Comparison of ENCODE assay signal across 8 mouse cellular contexts in the genomic region with DNA sequence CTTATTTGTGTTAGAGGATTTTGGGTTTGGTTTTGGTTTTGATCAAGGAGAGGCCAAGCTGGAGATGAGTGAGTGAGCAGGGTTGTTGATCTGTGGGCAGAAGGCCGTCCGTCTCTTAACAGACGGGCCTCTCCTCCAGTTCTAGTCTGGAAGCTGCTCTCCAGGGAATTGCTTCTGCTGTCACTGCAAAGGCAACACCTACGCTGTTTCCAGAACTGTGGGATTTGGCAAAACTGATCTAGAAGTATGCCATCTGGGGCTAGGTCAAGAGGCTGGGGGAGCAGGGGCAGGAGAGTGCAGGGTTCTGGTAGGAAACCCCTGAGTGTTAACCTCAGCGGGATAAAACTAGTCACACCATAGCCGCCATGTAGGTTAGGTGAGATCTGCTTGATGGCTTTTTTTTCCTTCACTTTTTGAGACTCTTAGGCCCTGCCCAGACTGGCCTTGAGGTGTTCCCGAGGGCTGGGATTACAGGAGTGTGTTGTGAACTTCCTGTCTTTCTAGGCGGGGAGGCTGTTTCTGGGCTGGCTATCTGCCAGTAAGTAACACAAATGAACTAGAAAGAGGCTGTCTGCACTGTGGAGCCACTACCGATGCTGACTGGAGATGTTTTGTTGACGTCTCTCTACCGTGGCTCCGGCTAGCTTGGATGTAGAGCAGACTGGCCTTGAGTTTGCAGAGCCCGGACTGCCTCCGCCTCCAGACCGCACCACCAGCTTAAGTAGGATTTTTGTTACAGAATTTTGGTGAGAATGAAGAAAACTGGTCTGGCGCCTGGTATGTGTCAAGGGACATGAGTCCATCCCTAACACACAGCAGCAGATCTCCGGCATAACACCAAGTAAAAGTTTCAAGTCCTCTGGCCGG. TPM values are rescaled to one million over a fixed set of nuclear protein-coding genes. Genes with fewer than 3 reads are reported as not detected.
DNase-seq lines count a peak whose midpoint lies in the region; ATAC-seq and TF ChIP-seq lines count a peak whose summit lies in the region.

TSS of gene Atp6v1g2 (plus strand) at position 547 of the 867 bp plus-strand sequence.

- H3K4me1 ChIP-seq in heart, embryonic 13.5 days = peaks cover 37% of the 10 kb centered on the region
- peaks cover 38% of the 10 kb centered on the region for H3K4me1 ChIP-seq in embryonic facial prominence, embryonic 10.5 days
- H3K4me1 ChIP-seq in intestine, postnatal 0 days (replicated peaks; ENCODE audit: control insufficient read depth, insufficient read depth, low read length) = no peaks in the 10 kb centered on the region; the same call in 1 of the 2 replicates

- H3K27me3 ChIP-seq in heart, embryonic 13.5 days (replicated peaks) = no peaks in the 10 kb centered on the region
- H3K27me3 ChIP-seq in embryonic facial prominence, embryonic 10.5 days (replicated peaks; ENCODE audit: low read depth, poor library complexity, severe bottlenecking) = no peaks in the 10 kb centered on the region
- no peaks in the 10 kb centered on the region for H3K27me3 ChIP-seq in intestine, postnatal 0 days (replicated peaks; ENCODE audit: control insufficient read depth, insufficient read depth, low read length)

- no peak for TF ChIP-seq CTCF in intestine, postnatal 0 days (IDR thresholded peaks at IDR 0.05; ENCODE audit: low read depth)

- DNase-seq in heart, postnatal 14 days = no peak
- peak; percentile 69 for DNase-seq in CD4-positive helper T cell, adult 2 months (ENCODE audit: low read depth, low spot score)
- DNase-seq in embryonic facial prominence, embryonic 10.5 days (ENCODE audit: low spot score) = no peak
- peak; percentile 64 for DNase-seq in lung, postnatal 36 days
- DNase-seq in B cell, adult 2 months = no peak
- DNase-seq in cerebellum, postnatal 4 days (ENCODE audit: low spot score in 2 of 2) = no peak

- peak within 1 kb of the TSS; percentile 91 for H3K4me2 ChIP-seq in heart, embryonic 13.5 days
- peak within 1 kb of the TSS; percentile 84 for H3K4me2 ChIP-seq in intestine, postnatal 0 days (replicated peaks; ENCODE audit: low read depth)

- intact Hi-C loops in heart, postnatal 14 days (cut with DNase I) = loop anchor here (5.0 kb wide), 2 partner anchors 36 to 106 kb away; partner anchors contain the start of gene D17H6S53E

- peak within 1 kb of the TSS; percentile 98 for H3K27ac ChIP-seq in heart, embryonic 13.5 days (replicated peaks)
- peak within 1 kb of the TSS; percentile 95; the same call in 1 of the 2 replicates for H3K27ac ChIP-seq in embryonic facial prominence, embryonic 10.5 days (replicated peaks)
- H3K27ac ChIP-seq in intestine, postnatal 0 days (ENCODE audit: low read depth, low read length) = peak within 1 kb of the TSS; percentile 91

- H3K4me3 ChIP-seq in heart, embryonic 13.5 days = peak within 1 kb of the TSS; percentile 74
- H3K4me3 ChIP-seq in embryonic facial prominence, embryonic 10.5 days = peak within 1 kb of the TSS; percentile 72
- H3K4me3 ChIP-seq in intestine, postnatal 0 days (ENCODE audit: low read depth, low read length) = peak within 1 kb of the TSS; percentile 61

- peak within 1 kb of the TSS; percentile 94 for H3K9ac ChIP-seq in heart, embryonic 13.5 days
- peak within 1 kb of the TSS; percentile 72 for H3K9ac ChIP-seq in intestine, postnatal 0 days (ENCODE audit: low read depth, low read length)

- peaks cover 47% of the 10 kb centered on the region for H3K36me3 ChIP-seq in heart, embryonic 13.5 days
- peaks cover 46% of the 10 kb centered on the region for H3K36me3 ChIP-seq in embryonic facial prominence, embryonic 10.5 days (replicated peaks)
- peaks cover 48% of the 10 kb centered on the region for H3K36me3 ChIP-seq in intestine, postnatal 0 days (ENCODE audit: control insufficient read depth, insufficient read depth)

- ATAC-seq in heart, embryonic 13.5 days (ENCODE audit: extremely low read depth, insufficient number of reproducible peaks, low FRiP score, low TSS enrichment) = no peak
- no peak for ATAC-seq in intestine, postnatal 0 days

- WGBS in heart, embryonic 13.5 days = 53% methylated on average over 18 of the region's 18 CpGs
- WGBS in embryonic facial prominence, embryonic 10.5 days = 84% methylated on average over 18 of the region's 18 CpGs
- WGBS in intestine, postnatal 0 days = 43% methylated on average over 18 of the region's 18 CpGs

- H3K9me3 ChIP-seq in heart, embryonic 13.5 days = no peaks in the 10 kb centered on the region
- H3K9me3 ChIP-seq in embryonic facial prominence, embryonic 10.5 days = no peaks in the 10 kb centered on the region
- H3K9me3 ChIP-seq in intestine, postnatal 0 days (ENCODE audit: control insufficient read depth) = no peaks in the 10 kb centered on the region

RNA-seq across cellular contexts. Expression of gene Atp6v1g2, which starts in this region (rescaled TPM):
- polyA plus RNA-seq in heart, embryonic 13.5 days (2015; fragmentation: Nextera tagmentation; extraction: Ambion mirVana) = 10.6 and 10.7 TPM in 2 replicates
- total RNA-seq in heart, postnatal 14 days (2021) = 1 to 10 TPM; 4.1 to 4.4 TPM
- 5.2 and 5.6 TPM in 2 replicates for polyA plus RNA-seq in embryonic facial prominence, embryonic 10.5 days (2016; fragmentation: Nextera tagmentation; extraction: Ambion mirVana)
- polyA plus RNA-seq in intestine, postnatal 0 days (2015; fragmentation: Nextera tagmentation; extraction: Ambion mirVana) = 4.1 and 4.3 TPM in 2 replicates

Comparison
In these comparisons a context has a peak if more than half of its experiments do, and no peak if none do; other contexts are left out.
1. DNase-seq: peak in CD4-positive helper T cell, adult 2 months (single experiment) and lung, postnatal 36 days (single experiment); none in heart, postnatal 14 days (0 of 2), embryonic facial prominence, embryonic 10.5 days (single experiment), B cell, adult 2 months (0 of 2) and cerebellum, postnatal 4 days (0 of 2).
2. Peak in every context shown above with its lines, with median percentiles within 50 percentile points of each other: H3K27ac ChIP-seq and H3K4me3 ChIP-seq.